Mouse (Mus musculus): ENCODE results near the gene Zfand3. TPM values are rescaled to one million over a fixed set of nuclear protein-coding genes. Genes with fewer than 3 reads are reported as not detected.

The Zfand3 gene
- total RNA-seq, 2 experiments from 2014 or later: 99.7 to 103 TPM

- TF ChIP-seq CTCF (IDR thresholded peaks at IDR 0.05): no peak; the same call in none of the 2 replicates
- H3K4me3 ChIP-seq: no peak overlapping the region
- no peak overlapping the region for H3K27ac ChIP-seq
- intact Hi-C loops (cut with DNase I): no loop called here
- no peak for DNase-seq (ENCODE audit: extremely low spot score in 1 of 2, low spot score in 2 of 2)
Measured at GRCm38 (mm10) chr17:30145596-30146149, 141.1 kb downstream of the Zfand3 start.

DNA sequence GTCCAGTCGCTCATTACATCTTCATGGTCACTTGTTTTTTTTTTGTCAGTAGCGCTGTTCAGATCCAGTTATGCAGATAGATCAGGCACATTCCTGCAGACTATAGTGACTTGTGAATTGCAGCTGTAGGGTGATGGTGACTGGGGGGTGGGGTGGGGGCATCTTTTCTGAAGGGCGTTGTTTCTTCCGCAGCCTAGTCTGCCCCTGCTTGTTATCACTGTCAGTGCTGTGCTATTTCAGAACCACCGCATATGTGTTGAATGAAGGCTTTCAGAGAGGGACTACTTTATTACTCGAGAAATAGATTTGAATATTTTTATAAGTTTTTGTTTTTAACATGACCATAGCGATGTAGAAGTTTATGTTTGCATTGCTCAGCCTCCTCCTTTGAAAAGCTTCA, 142.0 kb downstream of the Zfand3 start:
- Histone ChIP-seq H3K27ac (no peak overlapping the region), H3K4me3 (no peak overlapping the region)
- intact Hi-C loops (cut with DNase I): no loop called here
- no peak for TF ChIP-seq CTCF (IDR thresholded peaks at IDR 0.05)
- DNase-seq (ENCODE audit: extremely low spot score in 1 of 2, low spot score in 2 of 2): no peak

GRCm38 (mm10) chr17:30147897-30148296, 143.4 kb downstream of the Zfand3 start:
- no peak for TF ChIP-seq CTCF (IDR thresholded peaks at IDR 0.05)
- Histone ChIP-seq H3K27ac (no peak overlapping the region), H3K4me3 (no peak overlapping the region)
- intact Hi-C loops (cut with DNase I): no loop called here
- no peak for DNase-seq (ENCODE audit: extremely low spot score in 1 of 2, low spot score in 2 of 2)

GRCm38 (mm10) chr17:30148320-30148719, 143.8 kb downstream of the Zfand3 start:
- Histone ChIP-seq H3K27ac (no peak overlapping the region), H3K4me3 (no peak overlapping the region)
- no peak for TF ChIP-seq CTCF (IDR thresholded peaks at IDR 0.05)
- intact Hi-C loops (cut with DNase I): no loop called here
- DNase-seq (ENCODE audit: extremely low spot score in 1 of 2, low spot score in 2 of 2): no peak

DNA sequence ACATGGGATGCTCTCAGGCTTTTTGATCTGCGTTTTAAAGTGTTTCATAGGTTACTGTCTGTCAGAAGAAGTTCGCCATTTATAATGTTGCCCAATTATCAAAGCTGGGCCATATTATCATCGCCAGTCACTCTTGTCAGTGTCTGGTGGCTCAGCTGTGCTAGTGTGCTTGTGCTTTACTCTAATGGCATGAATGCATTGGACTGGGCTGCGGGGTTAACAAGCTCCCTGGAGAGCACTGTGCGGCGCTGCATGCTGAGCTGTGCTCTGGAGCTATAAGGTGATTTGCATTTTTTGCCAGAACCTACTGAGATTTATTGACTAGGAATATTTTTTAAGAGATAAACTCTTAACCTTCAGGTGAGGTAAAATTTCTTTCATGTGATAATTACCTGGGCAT, 145.4 kb downstream of the Zfand3 start:
- H3K27ac ChIP-seq: no peak overlapping the region
- no peak for TF ChIP-seq CTCF (IDR thresholded peaks at IDR 0.05)
- DNase-seq (ENCODE audit: extremely low spot score in 1 of 2, low spot score in 2 of 2): no peak
- intact Hi-C loops (cut with DNase I): no loop called here
- H3K4me3 ChIP-seq: no peak overlapping the region

DNA sequence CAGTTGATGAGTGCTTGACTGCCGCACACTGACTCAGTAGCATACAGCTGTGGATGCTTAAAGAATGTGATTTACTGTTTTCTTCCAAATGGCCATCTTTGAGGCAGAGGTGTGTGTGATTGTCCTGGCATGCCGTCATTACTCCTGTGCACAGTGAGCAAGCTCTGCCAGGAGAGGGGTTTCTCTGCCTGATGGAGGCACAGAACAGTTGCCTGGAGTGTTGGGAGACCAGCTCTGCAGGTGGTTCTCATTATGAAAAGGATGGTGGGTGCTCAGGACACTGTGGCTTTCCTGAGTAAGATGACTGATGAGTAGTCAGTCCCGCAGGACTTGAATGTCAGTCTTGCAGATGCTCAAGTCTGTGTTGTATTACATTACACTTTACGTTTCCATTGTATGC, 149.6 kb downstream of the Zfand3 start:
- intact Hi-C loops (cut with DNase I): no loop called here
- H3K4me3 ChIP-seq: no peak overlapping the region
- DNase-seq (ENCODE audit: extremely low spot score in 1 of 2, low spot score in 2 of 2): no peak
- H3K27ac ChIP-seq: no peak overlapping the region
- TF ChIP-seq CTCF (IDR thresholded peaks at IDR 0.05): no peak

DNA sequence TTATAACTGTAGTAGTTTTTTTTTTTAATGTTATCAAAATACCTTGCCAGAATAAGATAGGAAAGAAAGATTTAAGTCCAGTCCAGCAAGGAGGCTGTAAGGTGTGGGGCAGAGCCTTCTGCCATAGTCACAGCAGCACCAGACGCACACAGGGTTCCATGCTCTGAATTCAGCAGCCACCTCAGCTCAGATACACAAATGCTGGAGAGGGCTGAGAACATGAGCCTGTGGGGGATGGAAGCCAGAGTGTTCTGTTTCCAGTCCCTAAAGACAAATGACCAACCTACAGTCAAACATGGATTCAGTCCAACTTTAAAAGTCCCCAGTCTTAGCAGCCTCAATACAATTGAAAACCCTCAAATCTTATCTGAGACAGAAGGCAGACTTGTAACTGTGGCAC, 150.3 kb downstream of the Zfand3 start:
- H3K4me3 ChIP-seq: no peak overlapping the region
- H3K27ac ChIP-seq: no peak overlapping the region
- no peak for DNase-seq (ENCODE audit: extremely low spot score in 1 of 2, low spot score in 2 of 2)
- TF ChIP-seq CTCF (IDR thresholded peaks at IDR 0.05): no peak
- intact Hi-C loops (cut with DNase I): no loop called here

DNA sequence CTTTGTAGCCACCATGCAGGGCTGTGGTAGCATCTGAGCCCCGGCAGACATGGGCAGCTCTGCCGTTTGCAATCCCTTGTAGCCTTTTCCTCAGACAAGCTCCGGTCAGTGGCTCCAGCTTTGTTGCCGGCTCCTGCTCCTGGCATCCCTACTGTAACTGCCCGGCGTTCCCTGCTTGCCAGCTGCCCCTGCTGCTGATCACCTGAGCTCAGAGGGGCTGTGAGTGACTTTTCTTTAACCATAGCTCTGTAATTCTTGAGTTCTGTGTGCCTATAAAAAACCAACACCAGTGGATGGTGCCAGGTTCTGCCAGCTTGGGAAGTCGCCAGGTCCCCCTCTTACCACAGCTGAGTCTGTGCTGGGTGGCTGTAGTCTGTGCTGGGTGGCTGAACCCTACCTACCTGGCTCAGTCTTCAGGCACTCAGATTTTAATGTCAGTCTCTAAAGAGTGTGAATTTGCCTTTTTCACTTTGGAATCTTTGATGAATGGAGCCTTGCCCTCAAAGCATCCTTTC, 150.9 kb downstream of the Zfand3 start:
- intact Hi-C loops (cut with DNase I): no loop called here
- no peak for TF ChIP-seq CTCF (IDR thresholded peaks at IDR 0.05)
- Histone ChIP-seq H3K27ac (no peak overlapping the region), H3K4me3 (no peak overlapping the region)
- DNase-seq (ENCODE audit: extremely low spot score in 1 of 2, low spot score in 2 of 2): peak in 1 of 2 experiments; percentile 6

DNA sequence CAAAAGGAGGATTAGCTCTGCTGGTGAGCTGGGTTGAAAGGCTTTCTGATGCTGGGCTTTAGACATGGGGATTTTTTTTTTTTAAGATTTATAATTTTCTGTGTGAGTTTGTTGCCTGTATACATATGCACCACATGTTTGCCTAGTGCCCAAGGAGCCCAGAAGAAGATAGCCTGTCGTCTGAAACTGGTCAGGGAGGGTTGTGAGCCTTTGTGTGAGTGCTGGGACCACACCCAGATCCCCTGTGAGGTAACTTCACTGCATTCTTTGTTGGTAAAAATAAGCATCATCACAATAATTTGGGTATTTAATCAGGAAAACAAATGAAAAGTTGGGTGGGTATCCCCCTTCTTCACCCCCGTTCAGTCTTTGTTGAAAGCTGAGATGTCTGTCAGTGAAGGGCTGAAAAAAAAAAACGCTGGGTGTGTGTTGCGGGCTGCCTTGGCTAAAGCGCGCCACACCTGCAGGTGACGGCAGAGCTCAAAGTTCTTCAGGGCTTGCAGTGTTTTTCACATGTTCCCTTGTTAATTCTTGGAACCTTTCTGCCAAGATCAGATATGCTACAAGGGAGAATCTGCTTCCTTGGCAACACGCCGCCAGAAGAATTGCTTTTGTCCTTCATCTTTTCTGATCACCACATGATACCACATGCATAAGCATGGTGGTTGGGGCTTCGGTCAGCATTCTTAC, 154.0 kb downstream of the Zfand3 start:
- TF ChIP-seq CTCF (IDR thresholded peaks at IDR 0.05): no peak
- no peak overlapping the region for H3K27ac ChIP-seq

DNA sequence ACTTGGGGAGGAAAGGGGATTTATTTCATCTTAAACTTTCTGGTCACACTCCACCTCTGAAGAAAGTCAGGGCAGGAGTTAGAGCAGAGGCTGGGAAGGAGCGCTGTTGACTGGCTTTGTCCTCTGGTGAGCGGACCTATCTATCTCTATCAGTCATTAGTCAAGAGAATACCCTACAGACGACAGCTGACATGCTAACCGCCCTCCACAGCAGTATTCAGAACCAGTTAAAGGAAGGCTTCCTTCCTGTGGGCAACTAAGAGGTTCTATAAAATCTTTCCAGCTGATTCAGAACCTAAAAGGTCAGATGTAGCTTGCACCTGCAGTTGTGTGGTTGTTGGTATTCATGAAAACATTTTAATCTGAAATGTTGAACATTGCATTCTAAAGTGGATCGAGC, 154.8 kb downstream of the Zfand3 start:
- no peak for TF ChIP-seq CTCF (IDR thresholded peaks at IDR 0.05)
- intact Hi-C loops (cut with DNase I): no loop called here
- no peak for DNase-seq (ENCODE audit: extremely low spot score in 1 of 2, low spot score in 2 of 2)
- no peak overlapping the region for H3K4me3 ChIP-seq
- no peak overlapping the region for H3K27ac ChIP-seq

More for the DNA sequence above, 154.0 kb downstream of the Zfand3 start:
- H3K4me3 ChIP-seq: no peak overlapping the region
- DNase-seq (ENCODE audit: extremely low spot score in 1 of 2, low spot score in 2 of 2): peak in 1 of 2 experiments; percentile 5
- intact Hi-C loops (cut with DNase I): no loop called here

- Histone ChIP-seq H3K4me3 (no peak overlapping the region), H3K27ac (no peak overlapping the region)
- DNase-seq (ENCODE audit: extremely low spot score in 1 of 2, low spot score in 2 of 2): peak in 1 of 2 experiments; percentile 9
- no peak for TF ChIP-seq CTCF (IDR thresholded peaks at IDR 0.05)
- intact Hi-C loops (cut with DNase I): no loop called here
Measured at GRCm38 (mm10) chr17:30160823-30161432, 156.4 kb downstream of the Zfand3 start.

GRCm38 (mm10) chr17:30162983-30163382, 158.4 kb downstream of the Zfand3 start:
- TF ChIP-seq CTCF (IDR thresholded peaks at IDR 0.05): no peak
- intact Hi-C loops (cut with DNase I): no loop called here
- H3K4me3 ChIP-seq: no peak overlapping the region
- DNase-seq (ENCODE audit: extremely low spot score in 1 of 2, low spot score in 2 of 2): peak in 1 of 2 experiments; percentile 5
- H3K27ac ChIP-seq: no peak overlapping the region
